Mouse (Mus musculus): ENCODE measurements at regions not wholly inside any gene's neighbourhood (a gene's known extent, or its start where the extent isn't known, plus 50 kb on each side); places are given as distances from the start of the nearest gene placed in this dataset.
"Not testable (repeated sequence)": the region's sequence is repeated elsewhere in the genome, so short reads cannot be mapped to it uniquely, and the experiment has no call there.

DNA sequence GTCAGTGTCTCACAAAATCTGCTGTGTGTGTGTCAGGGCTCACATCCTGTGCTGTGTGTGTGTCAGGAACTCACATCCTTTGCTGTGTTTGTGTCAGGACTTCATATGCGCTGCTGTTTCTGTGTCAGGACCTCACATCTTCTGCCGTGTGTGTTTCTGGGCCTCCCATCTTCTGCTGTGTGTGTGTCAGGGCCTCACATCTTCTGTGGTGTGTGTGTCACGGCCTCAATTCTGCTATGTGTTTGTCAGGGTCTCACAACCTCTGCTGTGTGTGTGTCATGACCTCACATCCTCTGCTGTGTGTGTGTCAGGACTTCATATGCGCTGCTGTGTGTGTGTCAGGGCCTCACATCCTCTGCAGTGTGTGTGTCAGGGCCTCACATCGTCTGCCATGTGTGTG lies 137.5 kb downstream of the Asmt start:
- DNase-seq (ENCODE audit: low spot score) = not testable (repeated sequence)

DNA sequence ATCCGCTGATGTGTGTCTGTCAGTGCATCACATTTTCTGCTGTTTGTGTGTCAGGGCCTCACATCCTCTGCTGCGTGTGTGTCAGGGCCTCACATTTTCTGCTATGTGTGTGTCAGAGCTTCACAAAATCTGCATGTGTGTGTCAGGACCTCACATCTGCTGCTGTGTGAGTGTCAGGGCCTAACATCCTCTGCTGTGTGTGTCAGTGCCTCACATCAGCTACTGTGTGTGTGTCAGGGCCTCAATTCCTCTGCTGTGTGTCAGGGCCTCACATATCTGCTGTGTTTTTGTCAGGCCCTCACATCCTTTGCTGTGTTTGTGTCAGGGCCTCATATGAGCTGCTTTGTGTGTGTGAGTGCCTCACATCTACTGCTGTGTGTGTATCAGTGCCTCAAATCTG lies 142.9 kb downstream of the Asmt start:
- DNase-seq (ENCODE audit: low spot score) = no peak

- not testable (repeated sequence) for DNase-seq (ENCODE audit: low spot score)
These were observed 168.7 kb downstream of the Asmt start for GRCm38 (mm10) chrX:170841108-170841507.

DNA sequence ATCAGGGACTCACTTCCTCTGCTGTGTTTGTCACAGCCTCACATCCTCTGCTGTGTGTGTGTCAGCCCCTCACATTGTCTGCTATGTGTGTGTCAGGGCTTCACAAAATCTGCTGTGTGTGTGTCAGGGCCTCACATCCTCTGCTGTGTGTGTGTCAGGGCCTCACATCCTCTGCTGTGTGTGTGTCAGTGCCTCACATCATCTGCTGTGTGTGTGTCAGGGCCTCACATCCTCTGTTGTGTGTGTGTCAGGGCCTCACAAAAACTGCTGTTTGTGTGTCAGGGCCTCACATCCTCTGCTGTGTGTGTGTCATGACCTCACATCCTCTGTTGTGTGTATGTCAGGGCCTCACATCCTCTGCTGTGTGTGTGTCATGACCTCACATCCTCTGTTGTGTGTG lies 169.1 kb downstream of the Asmt start:
- DNase-seq (ENCODE audit: low spot score) = not testable (repeated sequence)

- DNase-seq (ENCODE audit: low spot score) = not testable (repeated sequence)
These were observed 170.5 kb downstream of the Asmt start for GRCm38 (mm10) chrX:170842878-170843465.

DNA sequence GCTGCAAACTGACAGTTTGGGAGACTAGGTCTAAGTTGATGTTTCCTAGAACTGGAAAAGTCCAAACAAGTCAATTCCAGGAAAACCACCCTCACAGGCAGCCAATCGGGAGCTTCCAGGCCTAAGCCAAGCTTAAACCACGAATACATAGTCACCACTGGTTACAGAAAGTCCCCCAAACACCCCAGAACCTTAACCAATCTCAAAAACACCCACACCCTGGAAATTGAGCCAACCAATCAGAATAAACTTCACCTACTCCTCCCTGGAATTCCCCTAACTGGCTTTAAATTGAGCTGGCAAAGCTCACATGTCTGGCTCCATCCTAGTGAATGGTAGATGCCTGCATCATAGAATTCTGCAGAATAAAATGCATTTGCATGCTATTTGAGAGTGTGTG lies 204.2 kb downstream of the Asmt start:
- not testable (repeated sequence) for DNase-seq (ENCODE audit: low spot score)

DNA sequence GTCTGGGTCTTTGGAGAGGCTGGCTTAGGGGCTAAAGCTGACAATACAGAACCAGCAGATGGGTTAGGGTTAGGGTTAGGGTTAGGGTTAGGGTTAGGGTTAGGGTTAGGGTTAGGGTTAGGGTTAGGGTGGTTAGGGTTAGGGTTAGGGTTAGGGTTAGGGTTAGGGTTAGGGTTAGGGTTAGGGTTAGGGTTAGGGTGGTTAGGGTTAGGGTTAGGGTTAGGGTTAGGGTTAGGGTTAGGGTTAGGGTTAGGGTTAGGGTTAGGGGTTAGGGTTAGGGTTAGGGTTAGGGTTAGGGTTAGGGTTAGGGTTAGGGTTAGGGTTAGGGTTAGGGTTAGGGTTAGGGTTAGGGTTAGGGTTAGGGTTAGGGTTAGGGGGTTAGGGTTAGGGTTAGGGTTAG lies 208.4 kb downstream of the Asmt start:
- DNase-seq (ENCODE audit: low spot score) = peak; percentile 27

All from testis, postnatal 10 days (tissue).